Mouse (Mus musculus): ENCODE results near the gene Gm5108.

Gene Gm5108

GRCm38 (mm10) chr5:67941369-67941768 lies at the start of gene Gm5108:
TSS of gene Gm5108 (plus strand) at chr5:67941669.
- DNase-seq (ENCODE audit: extremely low read depth, low read depth), result no peak

GRCm38 (mm10) chr5:67898921-67899320 lies 42.5 kb upstream of the Gm5108 start:
- no peak for DNase-seq (ENCODE audit: extremely low read depth, low read depth)

- DNase-seq (ENCODE audit: extremely low read depth, low read depth), result no peak
Observed at GRCm38 (mm10) chr5:67904555-67904954, 36.9 kb upstream of the Gm5108 start.

- DNase-seq (ENCODE audit: extremely low read depth, low read depth), result peak; percentile 79
Observed at GRCm38 (mm10) chr5:67930584-67930983, 10.9 kb upstream of the Gm5108 start.

GRCm38 (mm10) chr5:67931623-67932022 lies 9.8 kb upstream of the Gm5108 start:
- DNase-seq (ENCODE audit: extremely low read depth, low read depth), result peak; percentile 89

GRCm38 (mm10) chr5:67943199-67943598 lies 1.7 kb downstream of the Gm5108 start:
- DNase-seq (ENCODE audit: extremely low read depth, low read depth), result no peak

- no peak for DNase-seq (ENCODE audit: extremely low read depth, low read depth)
Observed at GRCm38 (mm10) chr5:67944074-67944785, 2.8 kb downstream of the Gm5108 start.

- no peak for DNase-seq (ENCODE audit: extremely low read depth, low read depth)
Observed at GRCm38 (mm10) chr5:67946321-67946720, 4.9 kb downstream of the Gm5108 start, which contains the start of gene Gm21905. TSS of gene Gm21905 (minus strand) at chr5:67946421.

GRCm38 (mm10) chr5:67947006-67947405 lies 5.5 kb downstream of the Gm5108 start:
- no peak for DNase-seq (ENCODE audit: extremely low read depth, low read depth)

GRCm38 (mm10) chr5:67948074-67948473 lies 6.6 kb downstream of the Gm5108 start:
- no peak for DNase-seq (ENCODE audit: extremely low read depth, low read depth)

GRCm38 (mm10) chr5:67954097-67954496 lies 12.6 kb downstream of the Gm5108 start:
- no peak for DNase-seq (ENCODE audit: extremely low read depth, low read depth)

- DNase-seq (ENCODE audit: extremely low read depth, low read depth), result no peak
Observed at GRCm38 (mm10) chr5:67955486-67955885, 14.0 kb downstream of the Gm5108 start.

GRCm38 (mm10) chr5:67961708-67962629 lies 20.5 kb downstream of the Gm5108 start:
- DNase-seq (ENCODE audit: extremely low read depth, low read depth), result no peak

GRCm38 (mm10) chr5:67969536-67969935 lies 28.1 kb downstream of the Gm5108 start:
- no peak for DNase-seq (ENCODE audit: extremely low read depth, low read depth)

- no peak for DNase-seq (ENCODE audit: extremely low read depth, low read depth)
Observed at GRCm38 (mm10) chr5:67981946-67982526, 40.6 kb downstream of the Gm5108 start.

GRCm38 (mm10) chr5:67990426-67990825 lies 49.0 kb downstream of the Gm5108 start:
- no peak for DNase-seq (ENCODE audit: extremely low read depth, low read depth)

- DNase-seq (ENCODE audit: extremely low read depth, low read depth), result no peak
Observed at GRCm38 (mm10) chr5:68002611-68003010, 61.1 kb downstream of the Gm5108 start.

GRCm38 (mm10) chr5:68003904-68004303 lies 62.4 kb downstream of the Gm5108 start:
- DNase-seq (ENCODE audit: extremely low read depth, low read depth), result no peak

- DNase-seq (ENCODE audit: extremely low read depth, low read depth), result no peak
Observed at GRCm38 (mm10) chr5:68004419-68004818, 63.0 kb downstream of the Gm5108 start.

- DNase-seq (ENCODE audit: extremely low read depth, low read depth), result no peak
Observed at GRCm38 (mm10) chr5:68007074-68007473, 65.6 kb downstream of the Gm5108 start.

- no peak for DNase-seq (ENCODE audit: extremely low read depth, low read depth)
Observed at GRCm38 (mm10) chr5:68011569-68011968, 70.1 kb downstream of the Gm5108 start.

- DNase-seq (ENCODE audit: extremely low read depth, low read depth), result peak; percentile 44
Observed at GRCm38 (mm10) chr5:68012618-68013017, 71.1 kb downstream of the Gm5108 start.
